Mouse (Mus musculus) testis, adult 2 months (tissue): ENCODE measurements around the gene Olfr259.

Source experiments
- CTCF ChIP-seq: fragments of 200-500 bp; IDR thresholded peaks from 2 replicates; pipeline ENCODE4 v1.5.1; 2012; ENCODE audit warnings: low read depth, mild to moderate bottlenecking, inconsistent platforms, low read length, moderate library complexity; ENCODE audit not compliant: control insufficient read depth, insufficient read depth, insufficient replicate concordance
- POLR2A ChIP-seq: fragments of 200-500 bp; IDR thresholded peaks from 2 replicates; pipeline ENCODE4 v1.6.1; 2012; ENCODE audit warnings: low read depth, mild to moderate bottlenecking, inconsistent platforms, low read length, moderate library complexity; ENCODE audit not compliant: control insufficient read depth

- TF ChIP-seq POLR2A: no peak
- TF ChIP-seq CTCF: no peak
Measured at GRCm38 (mm10) chr2:87140200-87140599, 25.8 kb upstream of the Olfr259 start, which contains the start of gene Olfr1110.
